Mouse (Mus musculus): ENCODE measurements around the gene Rsg1. TPM values are rescaled to one million over a fixed set of nuclear protein-coding genes. Genes with fewer than 3 reads are reported as not detected.
A peak's percentile ranks its signal among the peaks of the same experiment; 100 is the strongest.

Rsg1 gene
- total RNA-seq, 2 experiments from 2014 or later, result 2.7 to 4.4 TPM

DNA sequence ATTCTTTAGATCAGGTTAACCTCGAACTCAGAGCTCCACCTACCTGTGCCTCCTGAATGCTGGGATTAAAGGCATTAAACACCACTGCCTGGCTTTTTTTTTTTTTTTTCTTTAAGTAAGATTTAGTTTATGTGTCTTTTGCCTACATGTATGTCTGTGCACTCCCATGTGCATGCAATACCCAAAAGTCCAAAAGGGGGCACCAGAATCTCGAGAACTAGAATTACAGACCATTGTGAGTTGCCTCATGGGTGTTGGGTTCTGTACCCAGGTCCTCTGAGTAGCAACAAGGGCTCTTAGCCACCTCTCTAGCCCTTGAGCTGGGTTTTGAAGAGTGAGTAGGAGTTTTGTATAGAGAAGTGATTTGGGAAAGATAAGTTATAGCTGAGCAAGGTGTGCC lies 38.9 kb downstream of the Rsg1 start:
- no peak for DNase-seq (ENCODE audit: extremely low spot score in 1 of 2, low spot score in 2 of 2)
- no peak overlapping the region for H3K27ac ChIP-seq
- H3K4me3 ChIP-seq, result no peak overlapping the region
- intact Hi-C loops (cut with DNase I), result no loop called here
- no peak; the same call in 1 of the 2 replicates for TF ChIP-seq CTCF (IDR thresholded peaks at IDR 0.05)

DNA sequence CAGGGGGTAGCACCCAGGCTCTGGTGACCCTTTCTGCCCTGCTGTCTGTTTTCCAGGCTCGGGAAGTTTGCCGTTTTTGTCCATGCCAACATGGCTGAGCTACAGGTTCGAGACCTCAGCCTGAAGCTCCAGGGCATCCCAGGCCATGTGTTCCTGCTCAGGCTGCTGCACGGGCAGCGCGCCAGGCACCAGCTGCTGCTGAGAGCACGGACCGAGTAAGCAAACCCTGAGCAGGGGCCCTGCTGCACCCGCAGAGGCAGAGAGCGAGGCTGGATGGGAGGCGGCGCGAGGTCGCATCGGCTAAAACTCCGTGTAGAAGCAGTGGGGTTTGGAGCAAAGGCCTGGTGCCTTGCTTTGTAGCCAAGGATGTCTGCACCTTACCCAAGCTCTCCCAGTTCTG lies 40.5 kb downstream of the Rsg1 start:
- intact Hi-C loops (cut with DNase I), result no loop called here

DNA sequence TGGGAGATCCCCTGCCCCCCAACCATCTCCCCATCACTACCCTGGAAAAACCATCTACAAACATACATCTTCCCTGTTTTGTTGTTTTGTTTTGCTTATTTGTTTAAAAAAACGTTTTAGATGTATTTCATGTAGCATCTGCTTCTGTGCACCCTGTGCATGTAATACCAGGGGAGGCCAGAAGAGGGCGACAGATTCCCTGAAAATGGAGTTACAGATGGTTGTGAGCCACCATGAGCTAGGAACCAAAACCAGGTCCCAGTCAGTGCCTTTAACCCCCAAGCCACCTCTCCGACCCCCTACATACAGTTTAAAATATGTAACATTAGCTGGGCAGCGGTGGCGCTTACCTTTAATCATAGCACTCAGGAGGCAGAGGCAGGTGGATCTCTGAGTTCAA lies 43.7 kb downstream of the Rsg1 start:
- intact Hi-C loops (cut with DNase I), result no loop called here

More for the DNA sequence above, 40.5 kb downstream of the Rsg1 start:
- TF ChIP-seq CTCF (IDR thresholded peaks at IDR 0.05), result no peak
- H3K4me3 ChIP-seq, result no peak overlapping the region
- DNase-seq (ENCODE audit: extremely low spot score in 1 of 2, low spot score in 2 of 2), result no peak
- H3K27ac ChIP-seq, result no peak overlapping the region

DNA sequence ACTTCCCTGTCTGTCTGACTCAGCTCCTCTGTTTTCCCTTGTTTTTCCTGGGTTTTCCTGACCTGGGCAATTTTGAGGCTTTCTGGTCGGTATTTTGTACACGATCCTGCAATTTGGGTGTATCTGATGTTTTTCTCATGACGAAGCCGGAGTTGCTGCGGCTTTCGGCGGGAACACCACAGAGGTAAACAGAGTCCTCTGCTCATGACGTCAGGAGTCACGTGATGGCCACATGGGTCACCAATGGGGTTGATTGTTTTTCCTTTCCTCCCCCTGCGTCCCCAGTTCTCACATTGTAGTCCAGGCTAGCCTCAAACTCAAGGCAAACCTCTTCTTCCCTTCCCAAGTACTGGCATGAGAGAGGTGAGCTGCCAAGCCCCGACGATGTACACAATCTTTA lies 45.7 kb downstream of the Rsg1 start:
- no peak for DNase-seq (ENCODE audit: extremely low spot score in 1 of 2, low spot score in 2 of 2)
- Histone ChIP-seq H3K27ac (no peak overlapping the region), H3K4me3 (no peak overlapping the region)
- intact Hi-C loops (cut with DNase I), result no loop called here
- no peak for TF ChIP-seq CTCF (IDR thresholded peaks at IDR 0.05)

More for the DNA sequence above, 43.7 kb downstream of the Rsg1 start:
- DNase-seq (ENCODE audit: extremely low spot score in 1 of 2, low spot score in 2 of 2), result no peak
- peak; percentile 48 for TF ChIP-seq CTCF (IDR thresholded peaks at IDR 0.05)
- Histone ChIP-seq H3K27ac (no peak overlapping the region), H3K4me3 (no peak overlapping the region)

DNA sequence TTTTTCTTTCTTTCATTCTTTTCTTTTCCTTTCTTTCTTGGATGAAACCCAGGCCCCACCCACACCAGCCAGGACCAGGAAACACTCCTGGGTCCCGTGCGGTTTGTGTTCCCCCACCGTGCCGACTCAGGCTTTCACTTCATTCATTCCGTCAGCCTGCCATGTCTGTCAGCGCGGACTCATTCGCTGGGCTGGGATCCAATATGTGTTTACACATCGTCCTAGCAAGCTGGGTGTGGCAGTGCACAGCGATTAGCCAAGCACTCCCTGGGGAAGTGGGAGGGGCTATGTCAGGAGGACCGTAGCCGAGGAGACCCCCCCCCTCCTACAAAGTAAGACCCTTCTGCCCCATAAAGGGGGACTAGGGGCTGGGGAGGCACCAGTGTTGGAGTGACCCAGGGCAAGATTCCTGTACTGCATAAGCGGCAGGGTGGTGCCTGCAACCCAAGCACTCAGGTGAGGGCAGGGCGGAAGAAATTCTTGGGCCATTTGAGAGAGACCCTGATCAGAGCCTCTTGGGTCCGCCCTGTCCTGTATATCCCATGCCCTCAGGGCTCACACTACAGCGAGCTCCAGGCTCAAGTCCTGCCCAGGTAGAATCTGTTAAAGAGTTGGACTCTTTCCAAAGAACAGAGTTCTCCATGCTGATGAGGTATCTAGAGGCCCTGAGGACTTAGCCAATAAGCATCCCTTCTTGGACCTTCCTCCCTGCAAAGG lies 46.4 kb downstream of the Rsg1 start:
- no peak overlapping the region for H3K4me3 ChIP-seq
- no peak overlapping the region for H3K27ac ChIP-seq
- DNase-seq (ENCODE audit: extremely low spot score in 1 of 2, low spot score in 2 of 2), result no peak
- intact Hi-C loops (cut with DNase I), result loop anchor here (5.0 kb wide), 1 partner anchor 38 kb away; no protein-coding TSS in a partner anchor
- TF ChIP-seq CTCF (IDR thresholded peaks at IDR 0.05), result no peak

DNA sequence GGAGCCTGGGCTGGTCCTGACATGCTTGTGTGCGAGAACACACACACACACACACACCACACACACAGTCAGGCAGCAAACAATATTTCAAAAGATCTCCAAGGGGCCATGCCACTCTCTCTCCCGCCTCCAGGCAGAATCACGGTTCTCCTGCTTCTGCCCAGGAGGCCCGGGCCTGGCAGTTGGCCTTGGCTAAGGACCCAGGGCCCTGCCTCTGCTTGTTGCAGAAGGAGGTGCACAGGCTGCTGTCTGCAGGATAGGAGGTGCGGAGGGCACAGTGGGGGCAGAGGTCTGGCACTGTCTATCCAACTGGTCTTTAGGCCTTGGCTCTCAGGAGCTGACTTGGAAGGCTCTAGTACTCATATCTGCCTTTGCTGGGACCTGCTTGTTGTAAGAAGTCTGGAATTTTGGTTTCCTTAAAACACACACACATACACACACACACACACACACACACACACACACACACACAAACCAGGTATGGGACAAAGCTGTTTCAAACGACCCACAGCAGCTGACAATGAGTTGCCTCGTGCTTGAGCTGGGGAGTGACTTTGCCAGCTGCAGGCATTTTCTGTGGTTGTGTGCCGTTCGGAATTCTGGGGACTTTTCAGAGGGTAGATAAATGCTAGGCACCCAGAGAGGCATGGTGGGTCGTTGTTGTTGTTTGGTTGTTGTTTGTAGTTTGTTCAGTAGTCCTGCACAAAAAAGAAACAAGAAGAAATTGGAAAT lies 49.3 kb downstream of the Rsg1 start:
- intact Hi-C loops (cut with DNase I), result loop anchor here (5.0 kb wide), 1 partner anchor 41 kb away; no protein-coding TSS in a partner anchor
- no peak for DNase-seq (ENCODE audit: extremely low spot score in 1 of 2, low spot score in 2 of 2)
- TF ChIP-seq CTCF (IDR thresholded peaks at IDR 0.05), result no peak
- Histone ChIP-seq H3K4me3 (no peak overlapping the region), H3K27ac (no peak overlapping the region)

DNA sequence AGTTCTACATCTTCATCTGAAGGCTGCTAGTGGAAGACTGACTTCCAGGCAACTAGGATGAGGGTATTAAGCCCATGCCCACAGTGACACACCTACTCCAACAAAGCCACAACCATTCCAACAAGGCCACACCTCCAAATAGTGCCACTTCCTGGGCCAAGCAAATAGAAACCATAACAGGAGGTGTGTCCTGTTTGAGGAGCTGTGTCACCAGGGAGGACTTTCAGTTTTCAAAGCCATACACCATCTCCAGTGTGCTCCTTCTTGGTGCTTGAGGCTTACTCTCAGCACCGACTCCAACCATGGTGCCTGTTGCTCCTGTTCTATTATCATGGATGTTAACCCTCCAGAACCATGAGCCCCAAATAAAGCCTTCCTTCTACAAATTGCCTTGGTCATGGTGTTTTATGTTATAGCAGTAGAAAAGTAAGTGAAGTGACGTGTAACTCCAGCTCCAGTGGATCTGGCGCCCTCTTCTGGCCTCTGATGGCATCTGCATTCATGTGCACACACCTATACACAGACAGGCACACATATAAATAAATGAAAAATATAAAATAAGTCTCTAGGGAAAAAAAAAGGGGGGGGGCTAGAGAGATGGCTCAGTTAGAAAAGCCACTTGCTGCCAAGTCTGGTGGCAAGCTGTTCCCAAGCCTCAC lies 52.4 kb downstream of the Rsg1 start:
- H3K27ac ChIP-seq, result no peak overlapping the region
- H3K4me3 ChIP-seq, result no peak overlapping the region
- TF ChIP-seq CTCF (IDR thresholded peaks at IDR 0.05), result no peak; the same call in 1 of the 2 replicates
- intact Hi-C loops (cut with DNase I), result loop anchor here (5.0 kb wide), 2 partner anchors 64 to 124 kb away; no protein-coding TSS in a partner anchor
- DNase-seq (ENCODE audit: extremely low spot score in 1 of 2, low spot score in 2 of 2), result no peak

DNA sequence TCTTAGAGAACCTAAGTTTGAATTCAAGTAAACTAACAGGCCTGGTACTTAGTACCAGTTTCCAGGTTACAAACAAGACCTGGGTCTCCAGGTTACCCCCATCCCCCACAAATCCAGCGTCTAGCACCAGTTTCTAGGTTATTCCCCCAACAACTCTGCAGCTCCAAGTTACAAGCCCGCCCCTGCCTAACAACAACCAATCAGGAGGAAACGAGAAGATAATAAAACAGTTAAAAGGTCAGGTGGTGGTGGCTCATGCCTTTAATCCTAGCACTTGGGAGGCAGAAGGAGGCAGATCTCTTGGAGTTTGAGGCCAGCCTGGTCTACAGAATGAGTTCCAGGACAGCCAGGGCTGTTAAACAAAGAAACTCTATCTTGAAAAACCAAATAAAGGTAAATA lies 53.5 kb downstream of the Rsg1 start:
- H3K27ac ChIP-seq, result no peak overlapping the region
- TF ChIP-seq CTCF (IDR thresholded peaks at IDR 0.05), result no peak
- no peak for DNase-seq (ENCODE audit: extremely low spot score in 1 of 2, low spot score in 2 of 2)
- H3K4me3 ChIP-seq, result no peak overlapping the region
- intact Hi-C loops (cut with DNase I), result loop anchor here (5.0 kb wide), 2 partner anchors 65 to 125 kb away; no protein-coding TSS in a partner anchor

DNA sequence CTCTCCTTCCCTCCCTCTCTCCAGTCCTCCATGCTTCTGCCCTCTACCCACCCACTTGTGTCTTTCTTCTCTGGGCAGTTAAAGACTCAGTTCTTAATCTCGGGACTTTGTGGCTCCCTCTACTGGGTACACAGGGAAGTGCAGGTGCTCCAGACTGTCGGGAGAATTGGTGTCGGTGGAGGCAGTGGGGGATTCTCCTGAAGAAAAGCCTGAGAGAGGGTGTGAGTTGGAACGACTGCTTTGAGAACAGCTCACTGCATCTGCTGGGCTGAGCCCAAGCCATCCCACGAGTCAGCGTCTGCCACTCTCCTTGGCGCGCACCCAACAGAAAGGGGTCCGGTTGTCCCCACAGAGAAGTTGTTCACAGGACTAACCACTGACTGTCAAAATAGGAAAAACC lies 54.1 kb downstream of the Rsg1 start:
- intact Hi-C loops (cut with DNase I), result loop anchor here (5.0 kb wide), 2 partner anchors 66 to 126 kb away; no protein-coding TSS in a partner anchor
- Histone ChIP-seq H3K4me3 (no peak overlapping the region), H3K27ac (no peak overlapping the region)
- peak; percentile 51 to 54 for DNase-seq (ENCODE audit: extremely low spot score in 1 of 2, low spot score in 2 of 2)
- TF ChIP-seq CTCF (IDR thresholded peaks at IDR 0.05), result peak; percentile 84

GRCm38 (mm10) chr4:141268350-141268749 lies 54.6 kb downstream of the Rsg1 start:
- peak; percentile 15 for TF ChIP-seq CTCF (IDR thresholded peaks at IDR 0.05)
- Histone ChIP-seq H3K27ac (no peak overlapping the region), H3K4me3 (no peak overlapping the region)
- intact Hi-C loops (cut with DNase I), result loop anchor here (5.0 kb wide), 2 partner anchors 66 to 126 kb away; no protein-coding TSS in a partner anchor
- no peak for DNase-seq (ENCODE audit: extremely low spot score in 1 of 2, low spot score in 2 of 2)

- intact Hi-C loops (cut with DNase I), result loop anchor here (5.0 kb wide), 2 partner anchors 67 to 127 kb away; no protein-coding TSS in a partner anchor
- TF ChIP-seq CTCF (IDR thresholded peaks at IDR 0.05), result no peak; the same call in none of the 2 replicates
- DNase-seq (ENCODE audit: extremely low spot score in 1 of 2, low spot score in 2 of 2), result no peak
- no peak overlapping the region for H3K27ac ChIP-seq
- no peak overlapping the region for H3K4me3 ChIP-seq
Measured at GRCm38 (mm10) chr4:141269080-141269479, 55.3 kb downstream of the Rsg1 start.
